Mouse (Mus musculus): Measurements from ENCODE around the gene Ddc. TPM values are rescaled to one million over a fixed set of nuclear protein-coding genes. Genes with fewer than 3 reads are reported as not detected.

Ddc gene
- polyA plus RNA-seq, 1 experiment from 2014 or later = 19.2 TPM

- H3K9ac ChIP-seq (ENCODE audit: low read depth, low read length) = no peak overlapping the region
- no peaks in the 10 kb centered on the region for H3K27me3 ChIP-seq (replicated peaks; ENCODE audit: control insufficient read depth, insufficient read depth, low read length)
- no peaks in the 10 kb centered on the region for H3K9me3 ChIP-seq (ENCODE audit: control insufficient read depth)
- H3K4me1 ChIP-seq (replicated peaks; ENCODE audit: control insufficient read depth, insufficient read depth, low read length) = no peaks in the 10 kb centered on the region
- whole genome bisulfite sequencing = 81% methylated on average over 7 of the region's 7 CpGs
- H3K4me2 ChIP-seq (replicated peaks; ENCODE audit: low read depth) = no peak overlapping the region
- H3K27ac ChIP-seq (ENCODE audit: low read depth, low read length) = no peak overlapping the region
- H3K4me3 ChIP-seq (ENCODE audit: low read depth, low read length) = no peak overlapping the region
- TF ChIP-seq CTCF (IDR thresholded peaks at IDR 0.05; ENCODE audit: low read depth) = no peak
- ATAC-seq = no peak
- H3K36me3 ChIP-seq (ENCODE audit: control insufficient read depth, insufficient read depth) = no peaks in the 10 kb centered on the region
Measured at GRCm38 (mm10) chr11:11776822-11777174, 121.1 kb downstream of the Ddc start.

GRCm38 (mm10) chr11:11776071-11776821 is 121.7 kb downstream of the Ddc start:
- 74% methylated on average over 4 of the region's 4 CpGs for WGBS
- H3K27me3 ChIP-seq (replicated peaks; ENCODE audit: control insufficient read depth, insufficient read depth, low read length) = no peaks in the 10 kb centered on the region

GRCm38 (mm10) chr11:11774893-11775292 is 123.1 kb downstream of the Ddc start:
- no peaks in the 10 kb centered on the region for H3K27me3 ChIP-seq (replicated peaks; ENCODE audit: control insufficient read depth, insufficient read depth, low read length)
- no peaks in the 10 kb centered on the region for H3K4me1 ChIP-seq (replicated peaks; ENCODE audit: control insufficient read depth, insufficient read depth, low read length)
- TF ChIP-seq CTCF (IDR thresholded peaks at IDR 0.05; ENCODE audit: low read depth) = no peak

More at GRCm38 (mm10) chr11:11776071-11776821, 121.7 kb downstream of the Ddc start:
- no peak for TF ChIP-seq CTCF (IDR thresholded peaks at IDR 0.05; ENCODE audit: low read depth)
- Histone ChIP-seq H3K9ac (ENCODE audit: low read depth, low read length) (no peak overlapping the region), H3K4me1 (replicated peaks; ENCODE audit: control insufficient read depth, insufficient read depth, low read length) (no peaks in the 10 kb centered on the region), H3K4me3 (ENCODE audit: low read depth, low read length) (no peak overlapping the region), H3K4me2 (replicated peaks; ENCODE audit: low read depth) (no peak overlapping the region), H3K27ac (ENCODE audit: low read depth, low read length) (no peak overlapping the region), H3K36me3 (ENCODE audit: control insufficient read depth, insufficient read depth) (no peaks in the 10 kb centered on the region), H3K9me3 (ENCODE audit: control insufficient read depth) (no peaks in the 10 kb centered on the region)
- ATAC-seq = no peak

GRCm38 (mm10) chr11:11774384-11774783 is 123.6 kb downstream of the Ddc start:
- H3K9ac ChIP-seq (ENCODE audit: low read depth, low read length) = no peak overlapping the region
- ATAC-seq = no peak
- TF ChIP-seq CTCF (IDR thresholded peaks at IDR 0.05; ENCODE audit: low read depth) = no peak
- no peak overlapping the region for H3K4me2 ChIP-seq (replicated peaks; ENCODE audit: low read depth)
- no peaks in the 10 kb centered on the region for H3K9me3 ChIP-seq (ENCODE audit: control insufficient read depth)
- 93% methylated on average over 4 of the region's 4 CpGs for WGBS
- H3K4me3 ChIP-seq (ENCODE audit: low read depth, low read length) = no peak overlapping the region
- H3K36me3 ChIP-seq (ENCODE audit: control insufficient read depth, insufficient read depth) = no peaks in the 10 kb centered on the region
- H3K4me1 ChIP-seq (replicated peaks; ENCODE audit: control insufficient read depth, insufficient read depth, low read length) = no peaks in the 10 kb centered on the region
- H3K27me3 ChIP-seq (replicated peaks; ENCODE audit: control insufficient read depth, insufficient read depth, low read length) = no peaks in the 10 kb centered on the region
- no peak overlapping the region for H3K27ac ChIP-seq (ENCODE audit: low read depth, low read length)

More at GRCm38 (mm10) chr11:11774893-11775292, 123.1 kb downstream of the Ddc start:
- WGBS = 87% methylated on average over 5 of the region's 5 CpGs
- H3K9me3 ChIP-seq (ENCODE audit: control insufficient read depth) = no peaks in the 10 kb centered on the region
- no peak overlapping the region for H3K9ac ChIP-seq (ENCODE audit: low read depth, low read length)
- ATAC-seq = no peak
- no peak overlapping the region for H3K27ac ChIP-seq (ENCODE audit: low read depth, low read length)
- no peaks in the 10 kb centered on the region for H3K36me3 ChIP-seq (ENCODE audit: control insufficient read depth, insufficient read depth)
- H3K4me2 ChIP-seq (replicated peaks; ENCODE audit: low read depth) = no peak overlapping the region
- no peak overlapping the region for H3K4me3 ChIP-seq (ENCODE audit: low read depth, low read length)

GRCm38 (mm10) chr11:11772196-11772595 is 125.7 kb downstream of the Ddc start:
- H3K9ac ChIP-seq (ENCODE audit: low read depth, low read length) = no peak overlapping the region
- H3K36me3 ChIP-seq (ENCODE audit: control insufficient read depth, insufficient read depth) = no peaks in the 10 kb centered on the region
- no peak overlapping the region for H3K4me3 ChIP-seq (ENCODE audit: low read depth, low read length)
- no peak for ATAC-seq
- no peaks in the 10 kb centered on the region for H3K27me3 ChIP-seq (replicated peaks; ENCODE audit: control insufficient read depth, insufficient read depth, low read length)
- H3K9me3 ChIP-seq (ENCODE audit: control insufficient read depth) = no peaks in the 10 kb centered on the region
- no peak overlapping the region for H3K4me2 ChIP-seq (replicated peaks; ENCODE audit: low read depth)
- no peaks in the 10 kb centered on the region for H3K4me1 ChIP-seq (replicated peaks; ENCODE audit: control insufficient read depth, insufficient read depth, low read length)
- WGBS = 81% methylated on average over 4 of the region's 4 CpGs
- no peak for TF ChIP-seq CTCF (IDR thresholded peaks at IDR 0.05; ENCODE audit: low read depth)
- no peak overlapping the region for H3K27ac ChIP-seq (ENCODE audit: low read depth, low read length)

GRCm38 (mm10) chr11:11770691-11771090 is 127.3 kb downstream of the Ddc start:
- Histone ChIP-seq H3K36me3 (ENCODE audit: control insufficient read depth, insufficient read depth) (no peaks in the 10 kb centered on the region), H3K4me1 (replicated peaks; ENCODE audit: control insufficient read depth, insufficient read depth, low read length) (no peaks in the 10 kb centered on the region), H3K27me3 (replicated peaks; ENCODE audit: control insufficient read depth, insufficient read depth, low read length) (no peaks in the 10 kb centered on the region), H3K9ac (ENCODE audit: low read depth, low read length) (no peak overlapping the region), H3K4me2 (replicated peaks; ENCODE audit: low read depth) (no peak overlapping the region), H3K27ac (ENCODE audit: low read depth, low read length) (no peak overlapping the region), H3K9me3 (ENCODE audit: control insufficient read depth) (no peaks in the 10 kb centered on the region), H3K4me3 (ENCODE audit: low read depth, low read length) (no peak overlapping the region)
- ATAC-seq = no peak
- no peak for TF ChIP-seq CTCF (IDR thresholded peaks at IDR 0.05; ENCODE audit: low read depth)
- WGBS = 86% methylated on average over 3 of the region's 3 CpGs
